Mouse (Mus musculus): ENCODE results near the gene Prkcb. TPM values are rescaled to one million over a fixed set of nuclear protein-coding genes. Genes with fewer than 3 reads are reported as not detected.

Gene Prkcb
- polyA plus RNA-seq, 1 experiment from 2014 or later, result 5.4 TPM

GRCm38 (mm10) chr7:122415387-122415786 lies 126.8 kb downstream of the Prkcb start:
- H3K9me3 ChIP-seq (replicated peaks; ENCODE audit: control insufficient read depth, low read length), result no peaks in the 10 kb centered on the region
- 90% methylated on average over 9 of the region's 9 CpGs for WGBS

GRCm38 (mm10) chr7:122415904-122416303 lies 127.4 kb downstream of the Prkcb start:
- no peaks in the 10 kb centered on the region for H3K36me3 ChIP-seq (replicated peaks; ENCODE audit: control insufficient read depth, insufficient read depth, low read depth, low read length)
- ATAC-seq (replicated peaks; ENCODE audit: insufficient number of reproducible peaks, low FRiP score, low TSS enrichment, low read depth) (no peak), DNase-seq (ENCODE audit: low spot score) (no peak)
- no peak overlapping the region for H3K27ac ChIP-seq (replicated peaks; ENCODE audit: low read depth, low read length)
- H3K4me2 ChIP-seq (ENCODE audit: low read depth, low read length), result no peak overlapping the region
- H3K9me3 ChIP-seq (replicated peaks; ENCODE audit: control insufficient read depth, low read length), result no peaks in the 10 kb centered on the region
- H3K27me3 ChIP-seq (ENCODE audit: control insufficient read depth, insufficient read depth, low read length), result no peaks in the 10 kb centered on the region
- no peaks in the 10 kb centered on the region for H3K4me1 ChIP-seq (ENCODE audit: control insufficient read depth, insufficient read depth, low read length)
- H3K9ac ChIP-seq (replicated peaks; ENCODE audit: low read length), result no peak overlapping the region
- WGBS, result 70% methylated on average over 12 of the region's 12 CpGs
- H3K4me3 ChIP-seq (ENCODE audit: low read depth, low read length), result no peak overlapping the region

More at GRCm38 (mm10) chr7:122415387-122415786, 126.8 kb downstream of the Prkcb start:
- no peak for DNase-seq (ENCODE audit: low spot score)
- Histone ChIP-seq H3K36me3 (replicated peaks; ENCODE audit: control insufficient read depth, insufficient read depth, low read depth, low read length) (no peaks in the 10 kb centered on the region), H3K4me1 (ENCODE audit: control insufficient read depth, insufficient read depth, low read length) (no peaks in the 10 kb centered on the region), H3K27me3 (ENCODE audit: control insufficient read depth, insufficient read depth, low read length) (no peaks in the 10 kb centered on the region), H3K4me3 (ENCODE audit: low read depth, low read length) (no peak overlapping the region), H3K4me2 (ENCODE audit: low read depth, low read length) (no peak overlapping the region), H3K9ac (replicated peaks; ENCODE audit: low read length) (no peak overlapping the region), H3K27ac (replicated peaks; ENCODE audit: low read depth, low read length) (no peak overlapping the region)
- no peak for ATAC-seq (replicated peaks; ENCODE audit: insufficient number of reproducible peaks, low FRiP score, low TSS enrichment, low read depth)

- no peak overlapping the region for H3K4me3 ChIP-seq (ENCODE audit: low read depth, low read length)
- no peaks in the 10 kb centered on the region for H3K36me3 ChIP-seq (replicated peaks; ENCODE audit: control insufficient read depth, insufficient read depth, low read depth, low read length)
- H3K4me2 ChIP-seq (ENCODE audit: low read depth, low read length), result no peak overlapping the region
- no peaks in the 10 kb centered on the region for H3K9me3 ChIP-seq (replicated peaks; ENCODE audit: control insufficient read depth, low read length)
- no peaks in the 10 kb centered on the region for H3K4me1 ChIP-seq (ENCODE audit: control insufficient read depth, insufficient read depth, low read length)
- H3K27me3 ChIP-seq (ENCODE audit: control insufficient read depth, insufficient read depth, low read length), result no peaks in the 10 kb centered on the region
- ATAC-seq (replicated peaks; ENCODE audit: insufficient number of reproducible peaks, low FRiP score, low TSS enrichment, low read depth) (no peak), DNase-seq (ENCODE audit: low spot score) (no peak)
- no peak overlapping the region for H3K9ac ChIP-seq (replicated peaks; ENCODE audit: low read length)
- WGBS, result 87% methylated on average over 3 of the region's 3 CpGs
- no peak overlapping the region for H3K27ac ChIP-seq (replicated peaks; ENCODE audit: low read depth, low read length)
Observed at GRCm38 (mm10) chr7:122418551-122418950, 130.0 kb downstream of the Prkcb start.

GRCm38 (mm10) chr7:122423816-122424215 lies 135.3 kb downstream of the Prkcb start:
- Histone ChIP-seq H3K27me3 (ENCODE audit: control insufficient read depth, insufficient read depth, low read length) (no peaks in the 10 kb centered on the region), H3K9me3 (replicated peaks; ENCODE audit: control insufficient read depth, low read length) (no peaks in the 10 kb centered on the region), H3K9ac (replicated peaks; ENCODE audit: low read length) (no peak overlapping the region), H3K36me3 (replicated peaks; ENCODE audit: control insufficient read depth, insufficient read depth, low read depth, low read length) (no peaks in the 10 kb centered on the region), H3K27ac (replicated peaks; ENCODE audit: low read depth, low read length) (no peak overlapping the region), H3K4me2 (ENCODE audit: low read depth, low read length) (no peak overlapping the region), H3K4me1 (ENCODE audit: control insufficient read depth, insufficient read depth, low read length) (no peaks in the 10 kb centered on the region), H3K4me3 (ENCODE audit: low read depth, low read length) (no peak overlapping the region)
- WGBS, result 62% methylated on average over 4 of the region's 4 CpGs
- DNase-seq (ENCODE audit: low spot score), result no peak
- no peak for ATAC-seq (replicated peaks; ENCODE audit: insufficient number of reproducible peaks, low FRiP score, low TSS enrichment, low read depth)

- H3K4me1 ChIP-seq (ENCODE audit: control insufficient read depth, insufficient read depth, low read length), result no peaks in the 10 kb centered on the region
- ATAC-seq (replicated peaks; ENCODE audit: insufficient number of reproducible peaks, low FRiP score, low TSS enrichment, low read depth), result no peak
- no peaks in the 10 kb centered on the region for H3K9me3 ChIP-seq (replicated peaks; ENCODE audit: control insufficient read depth, low read length)
- H3K27ac ChIP-seq (replicated peaks; ENCODE audit: low read depth, low read length), result no peak overlapping the region
- no peak overlapping the region for H3K4me2 ChIP-seq (ENCODE audit: low read depth, low read length)
- no peak overlapping the region for H3K4me3 ChIP-seq (ENCODE audit: low read depth, low read length)
- H3K36me3 ChIP-seq (replicated peaks; ENCODE audit: control insufficient read depth, insufficient read depth, low read depth, low read length), result no peaks in the 10 kb centered on the region
- 70% methylated on average over 5 of the region's 5 CpGs for WGBS
- no peak for DNase-seq (ENCODE audit: low spot score)
- H3K27me3 ChIP-seq (ENCODE audit: control insufficient read depth, insufficient read depth, low read length), result no peaks in the 10 kb centered on the region
- H3K9ac ChIP-seq (replicated peaks; ENCODE audit: low read length), result no peak overlapping the region
Observed at GRCm38 (mm10) chr7:122429134-122429533, 140.6 kb downstream of the Prkcb start.

GRCm38 (mm10) chr7:122432401-122432800 lies 143.8 kb downstream of the Prkcb start:
- Histone ChIP-seq H3K4me3 (ENCODE audit: low read depth, low read length) (no peak overlapping the region), H3K36me3 (replicated peaks; ENCODE audit: control insufficient read depth, insufficient read depth, low read depth, low read length) (no peaks in the 10 kb centered on the region), H3K9ac (replicated peaks; ENCODE audit: low read length) (no peak overlapping the region), H3K9me3 (replicated peaks; ENCODE audit: control insufficient read depth, low read length) (no peaks in the 10 kb centered on the region), H3K27me3 (ENCODE audit: control insufficient read depth, insufficient read depth, low read length) (no peaks in the 10 kb centered on the region), H3K4me1 (ENCODE audit: control insufficient read depth, insufficient read depth, low read length) (no peaks in the 10 kb centered on the region), H3K4me2 (ENCODE audit: low read depth, low read length) (no peak overlapping the region), H3K27ac (replicated peaks; ENCODE audit: low read depth, low read length) (no peak overlapping the region)
- WGBS, result 84% methylated on average over 4 of the region's 4 CpGs
- no peak for DNase-seq (ENCODE audit: low spot score)
- ATAC-seq (replicated peaks; ENCODE audit: insufficient number of reproducible peaks, low FRiP score, low TSS enrichment, low read depth), result no peak

- WGBS, result 86% methylated on average over 5 of the region's 5 CpGs
- Histone ChIP-seq H3K36me3 (replicated peaks; ENCODE audit: control insufficient read depth, insufficient read depth, low read depth, low read length) (no peaks in the 10 kb centered on the region), H3K4me1 (ENCODE audit: control insufficient read depth, insufficient read depth, low read length) (no peaks in the 10 kb centered on the region), H3K27me3 (ENCODE audit: control insufficient read depth, insufficient read depth, low read length) (no peaks in the 10 kb centered on the region), H3K4me3 (ENCODE audit: low read depth, low read length) (no peak overlapping the region), H3K9me3 (replicated peaks; ENCODE audit: control insufficient read depth, low read length) (no peaks in the 10 kb centered on the region), H3K9ac (replicated peaks; ENCODE audit: low read length) (no peak overlapping the region), H3K27ac (replicated peaks; ENCODE audit: low read depth, low read length) (no peak overlapping the region), H3K4me2 (ENCODE audit: low read depth, low read length) (no peak overlapping the region)
- DNase-seq (ENCODE audit: low spot score), result no peak
- ATAC-seq (replicated peaks; ENCODE audit: insufficient number of reproducible peaks, low FRiP score, low TSS enrichment, low read depth), result no peak
Observed at GRCm38 (mm10) chr7:122433377-122433776, 144.8 kb downstream of the Prkcb start.

- Histone ChIP-seq H3K27me3 (ENCODE audit: control insufficient read depth, insufficient read depth, low read length) (no peaks in the 10 kb centered on the region), H3K9me3 (replicated peaks; ENCODE audit: control insufficient read depth, low read length) (no peaks in the 10 kb centered on the region), H3K4me1 (ENCODE audit: control insufficient read depth, insufficient read depth, low read length) (no peaks in the 10 kb centered on the region), H3K9ac (replicated peaks; ENCODE audit: low read length) (no peak overlapping the region), H3K27ac (replicated peaks; ENCODE audit: low read depth, low read length) (no peak overlapping the region), H3K4me2 (ENCODE audit: low read depth, low read length) (no peak overlapping the region), H3K4me3 (ENCODE audit: low read depth, low read length) (no peak overlapping the region), H3K36me3 (replicated peaks; ENCODE audit: control insufficient read depth, insufficient read depth, low read depth, low read length) (no peaks in the 10 kb centered on the region)
- ATAC-seq (replicated peaks; ENCODE audit: insufficient number of reproducible peaks, low FRiP score, low TSS enrichment, low read depth) (no peak), DNase-seq (ENCODE audit: low spot score) (no peak)
- 73% methylated on average over 4 of the region's 4 CpGs for WGBS
Observed at GRCm38 (mm10) chr7:122434941-122435340, 146.4 kb downstream of the Prkcb start.
